Mouse (Mus musculus) ovary, postnatal 14 days (tissue): Measurements from ENCODE around the gene Klhl3.

Experiments
- DNase-seq: peaks from one replicate; pipeline ENCODE4 v3.0.0; 2022; ENCODE audit warnings: low spot score

Gene Klhl3

DNA sequence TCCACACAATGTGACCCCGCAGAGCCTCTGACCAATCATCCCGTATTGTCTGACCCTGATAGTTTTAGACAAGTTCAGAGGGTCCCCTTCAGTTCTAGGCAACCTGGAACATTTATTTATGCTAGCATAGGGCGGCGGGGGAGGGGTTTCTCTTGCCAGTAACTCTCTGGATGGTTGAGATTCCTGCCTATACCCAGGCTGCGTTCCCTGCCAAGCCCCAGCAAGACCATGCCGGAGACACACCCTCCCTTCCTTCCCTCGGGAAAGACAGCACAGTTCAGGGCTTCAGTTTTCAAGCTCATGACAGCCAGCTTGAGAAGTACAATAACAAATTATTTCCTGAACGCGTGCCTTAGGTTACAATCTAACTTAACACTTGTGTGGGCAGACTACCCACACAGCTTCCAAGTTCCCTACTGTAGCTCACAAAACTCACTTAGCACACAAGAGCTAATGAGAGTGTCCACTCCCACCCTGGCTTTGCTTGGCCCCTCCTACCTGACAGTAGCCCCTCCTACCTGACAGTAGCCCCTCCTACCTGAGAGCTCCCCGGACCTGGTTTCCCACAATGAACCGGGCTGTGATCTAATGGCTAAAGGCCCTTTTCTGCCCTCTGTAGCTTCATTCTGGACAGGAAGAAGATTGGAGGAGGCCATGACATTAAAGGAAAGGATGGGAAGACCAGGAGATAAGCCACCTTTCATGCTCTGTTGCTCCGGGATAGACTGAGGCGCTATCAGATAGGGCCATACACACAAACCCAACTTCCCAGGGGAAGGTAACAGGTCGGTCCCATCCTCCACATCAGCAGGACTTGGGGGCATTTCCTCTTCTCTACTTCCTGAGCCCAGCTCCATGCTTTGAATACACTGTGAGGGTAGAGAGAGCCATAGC lies 46.6 kb downstream of the Klhl3 start:
- no peak for DNase-seq

DNA sequence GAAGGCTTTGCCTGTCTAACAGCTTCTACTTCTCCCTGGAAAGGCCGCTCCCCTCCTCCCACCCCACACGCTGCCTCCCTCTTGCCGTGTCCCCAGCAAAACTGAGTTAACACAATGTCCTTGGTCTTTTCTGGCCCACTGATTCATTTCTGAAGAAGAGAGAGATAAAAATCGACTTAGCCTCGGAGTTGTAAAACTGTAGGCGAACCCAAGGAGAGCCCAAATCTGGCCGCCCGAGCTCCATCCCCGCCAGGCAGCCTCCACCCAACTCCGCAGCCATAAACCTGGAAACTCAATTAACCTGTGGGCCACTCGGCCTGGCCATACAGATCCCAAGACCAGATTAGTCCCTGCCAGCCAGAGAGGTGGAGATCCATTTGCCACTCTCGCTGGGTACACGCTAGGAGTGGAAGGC lies 47.3 kb downstream of the Klhl3 start:
- DNase-seq: no peak

DNA sequence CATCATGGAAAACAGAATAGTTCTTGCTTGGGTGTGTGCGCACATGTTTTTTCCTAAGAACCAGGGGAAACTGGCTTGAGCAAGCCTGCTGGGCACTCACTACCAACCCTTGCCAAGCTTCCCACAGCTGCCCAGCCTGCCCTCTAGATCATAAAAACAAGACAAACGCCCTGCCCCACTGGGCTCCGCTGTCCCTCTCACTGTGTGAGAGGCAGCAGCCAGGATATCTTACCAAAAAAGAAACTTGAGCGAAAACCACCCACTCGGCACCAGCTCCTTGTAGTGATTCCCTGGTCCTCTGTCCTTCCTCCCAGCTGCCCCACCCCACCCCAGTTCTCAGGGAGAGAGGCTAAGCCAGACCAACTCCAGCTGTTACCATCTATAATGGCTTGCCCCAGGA lies 48.1 kb downstream of the Klhl3 start:
- no peak for DNase-seq

DNA sequence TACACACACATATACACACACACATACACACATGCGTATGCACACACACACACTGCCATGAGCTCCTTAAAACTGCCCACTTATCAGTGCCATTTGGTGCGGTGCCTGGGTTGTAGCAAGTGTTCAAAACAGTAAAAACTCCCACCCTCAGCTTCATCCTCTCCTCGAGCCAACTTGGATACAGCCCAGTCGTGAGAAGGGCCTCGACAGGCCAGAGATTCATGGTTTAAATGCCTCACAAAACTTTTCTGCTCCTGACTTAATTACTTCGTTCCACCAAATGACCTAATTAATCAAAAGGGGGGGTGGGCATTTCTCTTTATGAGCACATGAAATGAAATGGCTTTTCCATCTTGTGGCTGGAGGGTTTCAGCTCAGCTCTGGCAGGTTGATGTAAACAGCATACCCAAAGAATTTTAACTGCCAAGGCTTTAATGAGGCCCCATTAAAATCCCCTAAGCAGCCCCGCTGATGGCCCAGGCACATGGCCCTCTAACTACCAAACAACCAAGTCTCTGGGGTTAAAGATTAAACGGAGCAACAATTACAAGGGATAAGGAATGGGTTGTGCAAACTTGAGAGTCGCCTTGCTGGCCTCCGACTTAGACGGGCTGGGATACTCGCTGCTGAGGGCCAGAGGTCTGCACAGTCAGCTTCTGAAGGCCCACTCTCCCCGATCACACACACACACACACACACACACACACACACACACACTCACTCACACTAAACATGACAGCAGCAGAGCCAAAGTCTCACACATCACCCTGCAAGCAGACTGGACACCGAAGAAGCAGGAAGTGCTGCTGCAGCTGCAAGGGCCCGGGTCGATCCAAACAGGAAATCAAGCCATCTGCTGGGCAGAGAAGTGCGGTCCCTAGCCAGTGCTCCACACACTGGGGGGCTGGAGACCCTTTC lies 55.2 kb downstream of the Klhl3 start:
- peak; percentile 24 for DNase-seq

DNA sequence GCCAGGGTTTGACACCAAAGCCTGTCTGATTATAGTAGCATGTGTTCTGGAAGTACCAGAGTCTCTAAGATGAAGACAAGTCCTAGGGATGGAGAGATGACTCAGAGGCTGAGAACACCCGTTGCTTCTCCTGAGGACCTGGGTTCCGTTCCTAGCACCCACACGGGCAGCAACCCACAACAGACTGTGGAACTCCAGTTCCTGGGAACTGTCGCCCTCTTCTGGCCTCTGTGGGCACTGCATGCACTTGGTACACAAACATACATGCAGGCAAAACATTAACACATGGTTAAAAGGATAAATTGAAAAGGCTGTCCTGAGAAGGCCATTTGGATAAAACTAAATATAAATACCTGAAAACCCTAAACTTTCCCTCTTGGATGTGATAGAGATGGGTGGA lies 56.8 kb downstream of the Klhl3 start:
- no peak for DNase-seq

DNA sequence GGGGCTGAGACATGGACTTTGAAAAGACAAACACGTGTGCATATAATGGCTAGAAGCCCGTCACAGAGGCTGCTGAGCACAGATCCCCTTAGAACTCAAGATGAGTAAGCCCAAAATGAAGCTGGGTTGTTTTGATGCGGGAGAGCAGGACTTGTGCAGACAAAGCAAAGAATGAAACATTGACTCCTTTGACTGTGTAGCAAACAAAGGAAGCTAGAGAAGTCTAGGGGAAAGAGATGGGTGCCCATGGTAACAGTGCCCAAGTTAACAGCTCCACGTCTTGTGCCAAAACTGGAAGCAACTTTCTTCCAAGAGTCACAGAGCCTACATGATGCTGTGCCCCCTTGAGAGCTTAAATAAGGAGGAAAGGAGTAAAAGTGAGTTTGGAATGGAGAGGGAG lies 59.8 kb downstream of the Klhl3 start:
- no peak for DNase-seq

DNA sequence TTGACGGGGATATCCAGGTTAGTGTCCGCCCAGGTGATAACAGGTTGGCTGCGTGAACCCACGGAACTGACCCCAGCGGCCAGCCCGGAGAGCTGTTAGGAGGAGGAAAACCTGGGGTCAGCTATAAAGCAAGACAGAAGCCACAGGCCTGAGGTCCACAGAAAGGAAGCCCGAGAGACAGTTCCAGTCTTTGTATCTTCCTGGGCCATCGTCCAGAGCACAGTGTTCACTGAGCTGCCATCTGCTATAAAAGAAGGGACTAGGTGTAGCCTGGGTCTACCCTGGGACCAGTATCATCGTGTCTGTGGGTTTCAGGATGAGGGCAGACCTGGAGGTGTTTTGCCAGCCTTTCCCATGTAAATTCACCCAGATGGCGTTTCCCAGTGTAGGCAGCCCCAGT lies 61.7 kb downstream of the Klhl3 start:
- no peak for DNase-seq

DNA sequence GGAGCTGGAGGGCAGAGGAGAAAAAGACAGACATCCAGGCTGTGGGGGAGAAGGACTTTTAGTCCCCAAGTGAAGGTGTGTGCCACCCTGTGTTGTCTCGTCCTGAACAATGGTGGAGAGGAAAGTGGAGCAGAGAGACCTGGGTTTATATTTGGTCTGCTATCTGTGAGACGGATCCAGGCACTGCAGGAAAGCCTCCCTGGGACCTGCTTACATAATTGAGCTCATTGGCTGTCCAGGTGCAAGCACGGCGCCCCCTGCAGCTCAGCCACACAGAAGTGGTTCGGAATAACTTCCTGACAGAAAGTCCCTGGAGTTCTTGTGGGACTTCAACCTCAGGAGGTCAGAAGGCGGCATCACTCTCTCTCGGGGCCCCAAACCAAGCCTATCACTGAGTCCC lies 62.1 kb downstream of the Klhl3 start:
- DNase-seq: no peak

DNA sequence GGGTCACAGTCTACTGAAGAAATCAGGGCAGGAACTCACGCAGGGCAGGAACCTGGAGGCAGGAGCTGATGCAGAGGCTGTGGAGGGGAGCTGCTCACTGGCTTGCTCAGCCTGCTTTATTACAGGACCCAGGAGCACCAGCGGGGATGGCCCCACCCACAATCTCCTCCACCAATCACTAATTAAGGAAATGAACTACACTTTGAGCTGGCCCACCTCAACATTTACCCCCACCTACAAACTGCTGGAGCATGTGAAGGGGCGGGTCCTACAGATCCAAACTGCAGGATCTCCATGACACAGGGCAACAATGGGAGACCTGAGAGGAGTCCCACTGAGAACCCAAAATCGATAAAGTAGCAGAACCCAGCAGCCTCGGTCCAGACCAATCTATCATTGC lies 64.3 kb downstream of the Klhl3 start:
- DNase-seq: no peak

DNA sequence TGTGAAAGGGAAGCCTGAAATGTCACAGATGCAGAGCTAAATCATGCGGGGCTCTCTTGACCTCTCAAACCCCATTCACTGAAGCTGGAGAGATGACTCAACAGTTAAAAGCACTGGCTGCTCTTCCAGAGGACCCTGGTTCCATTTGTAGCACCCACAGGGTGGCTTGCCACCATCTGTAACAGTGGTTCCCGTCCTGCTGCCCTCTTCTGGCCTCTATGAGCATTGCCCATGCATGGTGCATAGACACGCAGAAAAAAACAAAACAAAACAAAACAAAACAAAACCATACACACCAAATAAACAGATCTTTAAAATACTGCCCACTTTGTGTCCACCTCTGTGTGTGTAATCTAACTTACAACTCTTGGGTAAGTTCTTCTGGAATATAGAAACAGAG lies 65.3 kb downstream of the Klhl3 start:
- DNase-seq: no peak

DNA sequence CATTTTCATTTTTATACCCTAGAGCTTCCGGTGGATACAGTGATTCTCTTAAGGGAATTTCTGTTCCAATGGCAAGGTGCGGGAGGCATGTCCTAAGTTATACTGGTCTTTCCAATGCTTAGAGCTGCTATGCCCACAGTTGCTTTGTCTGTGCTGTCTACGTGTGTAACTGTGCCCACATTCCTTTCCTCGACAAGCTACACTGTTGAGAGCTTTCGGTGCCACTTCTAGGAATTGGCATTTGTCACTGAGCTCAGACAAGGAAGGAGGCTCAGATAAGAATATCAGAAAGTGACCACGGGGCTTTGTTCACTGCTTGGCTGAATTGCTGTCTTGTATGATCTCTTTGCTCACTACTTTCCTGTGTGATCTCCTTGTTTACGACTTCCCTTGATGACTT lies 67.2 kb downstream of the Klhl3 start:
- DNase-seq: no peak

DNA sequence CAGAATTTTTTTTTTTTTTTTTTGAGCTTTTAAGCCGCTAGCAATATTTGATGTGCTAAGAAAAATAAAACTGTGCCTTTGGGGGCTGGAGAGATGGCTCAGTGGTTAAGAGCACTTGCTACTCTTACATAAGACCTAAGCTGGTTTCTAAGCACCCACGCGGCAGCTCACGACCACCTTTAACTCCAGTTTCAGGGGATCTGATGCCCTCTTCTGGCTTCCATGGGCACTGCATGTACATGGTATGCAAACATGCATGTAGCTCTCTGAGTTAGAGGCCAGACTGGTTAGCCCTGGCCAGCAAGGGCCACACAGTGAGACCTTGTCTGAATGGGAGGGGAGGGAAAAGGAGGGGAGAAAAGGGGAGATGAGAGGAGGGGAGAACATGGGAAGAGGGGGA lies 68.1 kb downstream of the Klhl3 start:
- no peak for DNase-seq

DNA sequence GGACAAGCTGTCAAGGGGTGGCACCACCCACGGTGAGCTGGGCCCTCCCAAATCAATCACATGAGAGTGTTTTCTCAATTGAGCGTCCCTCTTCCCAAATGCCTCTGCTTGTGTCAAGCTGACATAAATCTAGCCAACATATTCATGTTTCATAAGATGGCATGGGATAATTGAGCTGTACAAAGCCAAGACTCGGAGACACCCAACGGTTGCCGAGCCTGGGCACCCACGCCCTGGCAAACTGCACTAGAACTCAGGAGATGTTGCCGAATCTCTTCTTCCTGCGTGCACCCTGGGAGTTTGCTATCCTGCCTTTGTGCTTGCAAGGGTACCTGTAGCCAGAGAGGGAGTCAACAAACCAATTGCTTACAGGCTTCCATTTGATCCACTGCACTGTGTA lies 70.1 kb downstream of the Klhl3 start:
- DNase-seq: no peak

DNA sequence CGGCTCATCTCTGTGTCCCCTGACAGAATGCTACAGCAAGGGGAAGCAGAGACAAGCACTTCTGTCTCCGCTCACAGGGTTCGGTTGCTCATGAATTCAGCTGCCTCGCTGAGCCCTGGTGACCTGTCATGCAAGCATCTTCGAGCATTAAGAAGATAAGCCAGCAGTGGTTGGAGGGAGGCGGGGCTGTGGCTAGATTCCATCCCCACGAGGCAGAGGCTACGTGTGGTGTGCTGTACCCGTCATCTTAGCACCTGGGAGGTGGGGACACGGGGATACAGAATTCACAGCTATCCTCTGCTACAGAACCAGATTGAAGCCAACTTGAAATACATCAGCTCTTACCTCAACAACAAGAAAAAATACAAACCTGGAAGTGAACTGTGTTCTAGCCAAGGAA lies 73.3 kb downstream of the Klhl3 start:
- no peak for DNase-seq

DNA sequence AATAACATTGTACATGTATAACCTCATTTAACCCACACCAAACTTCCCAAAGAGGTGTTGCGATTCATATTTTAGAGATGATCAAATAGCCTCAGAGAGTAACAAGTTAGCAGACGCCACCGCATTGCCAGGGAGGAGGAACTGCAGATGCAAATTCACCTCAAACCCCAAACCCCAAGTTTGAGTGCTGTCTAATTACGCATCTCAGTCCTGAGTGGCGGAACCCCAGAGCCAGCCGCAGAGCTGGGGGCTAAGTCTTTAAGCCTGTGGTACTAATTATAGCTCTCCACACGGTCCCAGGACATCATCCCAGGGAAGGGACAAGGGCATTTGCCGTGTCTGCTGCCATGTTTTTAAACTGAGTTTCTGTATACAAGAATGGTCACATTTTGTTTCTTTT lies 75.9 kb downstream of the Klhl3 start:
- no peak for DNase-seq

DNA sequence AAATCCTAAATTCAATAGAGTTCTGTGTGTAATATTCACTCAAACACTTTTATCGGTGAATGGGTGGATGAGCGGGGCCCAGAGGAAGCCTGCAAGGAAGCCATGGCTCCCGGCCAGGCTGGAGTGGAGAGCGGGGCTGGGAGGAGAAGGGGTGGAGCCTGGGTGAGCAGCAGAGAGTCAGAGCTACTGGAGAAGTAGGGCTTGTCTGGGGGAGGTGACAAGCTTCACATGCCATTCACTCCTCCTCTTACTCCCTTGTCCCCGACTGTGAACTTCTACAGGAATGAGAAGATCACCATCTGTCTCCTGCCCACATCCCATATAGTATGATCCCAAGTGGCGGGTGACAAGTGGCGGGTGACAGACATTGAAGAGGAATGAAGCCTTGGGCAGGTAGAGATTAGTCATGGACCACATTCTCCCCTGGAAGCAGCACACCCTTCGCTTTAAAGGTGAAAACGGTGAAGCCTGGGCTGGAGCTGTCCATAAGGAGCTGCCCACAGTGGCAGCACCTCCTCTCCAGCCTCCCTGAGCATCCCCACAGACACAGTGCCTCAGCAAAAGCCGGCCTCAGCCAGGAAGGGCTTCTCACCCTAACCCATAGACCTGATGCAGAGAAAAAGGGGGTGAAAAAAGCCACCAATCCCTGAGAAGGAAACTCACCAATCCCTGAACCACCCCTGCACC lies 77.8 kb downstream of the Klhl3 start:
- peak; percentile 44 for DNase-seq

DNA sequence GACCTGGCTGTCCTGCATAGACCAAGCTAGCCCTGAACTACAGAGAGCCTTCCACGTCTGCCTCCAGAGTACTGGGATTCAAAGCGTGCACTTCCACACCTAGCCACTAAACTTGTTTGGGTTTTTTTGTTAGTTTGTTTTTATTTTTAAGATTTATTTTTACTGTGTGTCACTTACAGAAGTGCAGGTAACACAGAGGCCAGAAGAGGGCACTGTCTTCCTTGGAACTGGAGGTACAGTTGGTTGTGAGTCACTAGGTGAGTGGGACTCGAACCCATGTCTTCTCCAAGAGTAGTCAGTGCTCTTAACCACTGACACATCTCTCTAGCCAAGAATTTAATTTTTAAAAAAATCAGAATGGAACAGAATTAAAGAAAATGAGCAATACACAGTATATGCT lies 78.4 kb downstream of the Klhl3 start:
- no peak for DNase-seq

DNA sequence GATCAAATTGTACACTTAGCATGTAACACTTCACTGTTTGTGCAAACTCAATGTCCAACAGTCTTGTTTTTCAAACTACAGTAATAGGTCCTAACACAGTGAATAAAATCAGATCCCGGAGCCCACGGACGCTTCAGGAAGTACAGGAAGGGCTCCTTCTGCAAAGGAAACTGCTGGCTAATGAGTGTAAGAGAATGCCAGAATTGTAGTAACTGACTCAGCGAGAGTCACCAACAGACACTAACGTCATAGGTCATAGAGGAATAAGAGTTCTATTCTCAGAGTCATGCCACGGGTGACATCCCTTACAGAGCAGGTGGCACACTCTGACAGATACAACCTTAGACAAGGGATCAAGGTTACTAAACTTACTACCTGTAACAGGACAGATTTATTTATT lies 78.9 kb downstream of the Klhl3 start:
- DNase-seq: no peak

DNA sequence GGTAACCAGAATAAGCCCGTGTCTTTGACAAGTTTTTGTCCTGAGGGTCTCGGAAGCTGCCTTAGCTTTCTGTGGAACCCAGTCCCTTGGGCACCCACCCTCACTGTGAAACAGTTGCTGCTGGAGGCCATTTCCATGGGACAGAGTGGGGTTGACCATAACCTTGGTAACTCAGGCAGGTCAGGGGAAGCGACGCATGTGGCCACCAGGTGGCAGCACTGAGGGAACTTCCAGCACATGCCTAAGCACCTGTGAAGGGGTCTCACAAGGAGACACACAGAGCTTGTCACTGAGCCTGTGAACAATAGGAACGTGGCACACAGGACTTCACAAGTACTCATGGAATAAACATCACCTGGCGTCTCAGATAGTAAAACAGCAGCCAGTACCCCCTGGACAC lies 81.6 kb downstream of the Klhl3 start:
- peak; percentile 57 for DNase-seq

DNA sequence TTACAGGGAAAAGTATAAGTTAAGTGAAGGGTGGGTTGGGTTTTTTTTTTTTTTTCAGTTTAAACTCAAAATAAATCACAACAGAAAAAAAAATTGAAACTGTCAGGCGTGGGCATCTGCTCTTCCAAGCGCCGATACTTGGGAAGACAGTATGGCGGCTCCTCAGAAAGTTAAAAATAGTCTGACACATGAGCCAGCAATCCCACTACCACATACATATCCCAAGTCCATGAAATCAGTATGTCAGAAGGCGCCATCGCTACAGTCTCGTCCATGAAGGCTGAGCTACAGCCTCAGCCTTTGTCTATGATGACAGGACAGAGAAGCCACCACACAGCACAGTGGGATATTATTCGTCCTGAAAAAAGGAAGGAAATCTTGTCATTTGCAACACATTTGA lies 86.3 kb downstream of the Klhl3 start:
- no peak for DNase-seq

DNA sequence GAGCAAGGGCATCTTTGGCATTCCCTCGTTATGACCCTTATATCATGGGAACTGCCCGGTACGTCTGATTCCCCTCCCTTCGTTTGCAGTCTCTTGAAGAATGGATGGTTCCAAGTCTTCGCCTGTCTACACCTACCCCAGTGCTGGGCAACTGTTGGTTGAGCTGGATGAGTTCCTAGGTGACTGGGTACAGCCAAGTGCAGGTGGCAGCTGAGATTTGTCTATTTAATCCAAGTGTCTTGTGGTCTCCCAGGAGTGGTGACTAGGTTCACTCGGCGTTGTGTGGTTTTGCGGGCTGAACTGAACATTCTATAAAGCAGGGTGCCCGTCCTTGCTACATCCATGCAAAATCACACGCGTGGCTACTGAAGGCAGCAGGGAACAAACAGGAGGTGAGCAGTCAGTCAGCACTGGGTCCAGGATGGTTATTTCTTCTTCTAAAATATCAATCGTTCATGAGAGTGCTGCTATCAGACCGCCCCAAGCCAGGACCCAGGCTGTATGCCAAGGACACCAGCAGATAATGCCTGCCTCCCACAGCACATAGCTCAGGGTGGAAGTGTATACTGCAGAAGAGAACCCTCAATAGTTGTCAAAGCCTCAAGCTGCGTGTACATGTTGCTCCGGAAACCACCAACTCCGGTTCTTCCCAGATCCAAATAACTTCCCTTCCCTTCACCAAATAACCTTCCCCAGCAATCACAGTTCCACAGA lies 87.5 kb downstream of the Klhl3 start:
- no peak for DNase-seq
